Mouse (Mus musculus) erythroblast, adult 5-6 weeks (primary cell): ENCODE data around the gene Myocd. TPM values are rescaled to one million over a fixed set of nuclear protein-coding genes. Genes with fewer than 3 reads are reported as not detected.

Source experiments
- ATAC-seq: replicated peaks from 2 replicates; pipeline ENCODE4 v1.8.0; 2016; ENCODE audit warnings: moderate number of reproducible peaks, mild to moderate bottlenecking, moderate TSS enrichment, inconsistent platforms; ENCODE audit not compliant: poor library complexity, low FRiP score, severe bottlenecking
- total RNA-seq, 2 experiments: library from RNA; stranded (forward) in 1 of 2; stranded (reverse) in 1 of 2; fragments of 150-400 nt in 1 of 2; fragments of 200-764, 138-1000 nt in 1 of 2; gene quantifications; 2 replicates each; pipeline versions ENCODE4 v1.2.3 to v1.2.4; 2015 to 2017; ENCODE audit warnings: low replicate concordance in 2 of 2

The Myocd gene
- total RNA-seq, 2 experiments from 2014 or later = not detected

DNA sequence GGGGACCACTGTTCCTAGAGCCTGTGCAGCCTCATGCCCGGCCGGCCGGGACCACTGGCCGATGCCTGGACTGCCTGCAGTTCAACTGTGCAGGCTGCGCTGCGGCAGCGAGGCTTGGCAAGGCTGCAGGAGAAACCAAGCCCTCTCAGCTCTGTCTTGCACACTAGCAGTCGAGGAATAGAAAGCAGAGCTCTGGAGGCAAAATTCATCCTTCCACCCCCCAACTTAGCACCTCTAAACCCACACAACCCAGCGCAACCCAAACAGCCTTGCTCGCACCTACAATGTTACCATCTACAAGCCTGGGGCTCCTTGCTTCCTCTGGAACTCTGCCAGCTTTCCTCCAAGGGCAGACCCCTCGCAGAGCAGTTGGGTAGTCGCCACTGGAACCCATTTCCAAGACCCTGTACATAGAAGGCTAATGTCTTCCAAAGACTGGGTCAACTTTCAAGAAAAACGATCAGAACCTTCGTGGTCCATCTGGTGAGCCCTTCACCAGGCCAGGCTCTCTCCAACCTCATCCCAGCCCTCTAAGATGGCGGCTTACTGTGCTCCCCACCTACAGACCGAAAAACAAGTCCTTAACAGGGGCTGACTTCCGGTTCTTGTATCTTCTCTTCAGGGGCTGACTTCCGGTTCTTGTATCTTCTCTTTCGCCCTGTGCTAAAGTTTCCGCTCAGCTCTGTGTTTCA, 111.7 kb downstream of the Myocd start:
- no peak for ATAC-seq

GRCm38 (mm10) chr11:65153006-65153405, 116.8 kb downstream of the Myocd start:
- no peak for ATAC-seq

DNA sequence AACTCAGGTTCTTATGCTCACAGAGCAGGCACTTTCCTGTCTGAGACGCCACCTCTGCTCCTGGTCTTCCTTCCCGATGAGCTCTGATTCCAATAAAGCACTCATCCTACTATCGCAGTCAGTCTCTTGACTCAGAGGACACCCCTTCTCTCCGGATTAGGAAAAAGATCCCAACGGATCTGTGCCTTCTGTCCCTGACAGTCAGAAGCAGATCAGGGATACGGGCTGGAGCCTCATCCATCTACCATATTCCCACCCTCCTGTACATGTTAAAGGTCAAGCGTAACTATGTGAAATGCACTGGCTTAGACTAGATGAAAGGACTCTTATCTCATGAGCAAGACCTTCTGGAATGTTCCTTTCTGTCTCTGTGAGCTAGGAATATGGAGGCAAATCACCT, 121.3 kb downstream of the Myocd start:
- ATAC-seq = no peak

DNA sequence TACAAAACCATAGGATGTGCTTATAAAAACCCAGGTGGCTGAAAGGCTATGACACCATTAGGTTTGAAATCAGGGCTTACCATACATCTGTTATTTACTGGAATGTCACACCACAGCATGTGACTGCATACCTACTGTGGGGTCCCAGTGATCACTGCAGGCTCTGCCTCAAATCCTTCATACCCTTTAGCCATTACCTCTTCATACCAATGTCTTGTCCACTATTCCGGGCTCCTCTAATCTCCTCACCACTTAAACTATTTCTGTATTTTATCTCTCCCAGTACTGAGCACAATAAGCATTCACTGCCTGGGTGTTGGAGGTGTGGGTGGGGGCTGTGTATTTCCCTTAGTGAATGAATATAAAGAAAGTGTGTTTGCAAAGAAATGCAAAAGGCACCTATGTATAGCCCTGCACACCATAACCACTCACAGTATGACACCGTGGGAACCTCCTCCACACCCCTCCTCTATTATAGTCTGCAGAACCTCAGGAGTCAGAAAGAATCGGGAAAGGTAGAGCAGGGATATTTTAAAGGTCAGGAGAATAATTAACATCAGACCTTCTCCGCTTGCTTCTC, 126.9 kb downstream of the Myocd start:
- no peak for ATAC-seq

- ATAC-seq = no peak
Measured at GRCm38 (mm10) chr11:65139030-65139429, 130.8 kb downstream of the Myocd start.

- no peak for ATAC-seq
Measured at GRCm38 (mm10) chr11:65137145-65137652, 132.6 kb downstream of the Myocd start.

DNA sequence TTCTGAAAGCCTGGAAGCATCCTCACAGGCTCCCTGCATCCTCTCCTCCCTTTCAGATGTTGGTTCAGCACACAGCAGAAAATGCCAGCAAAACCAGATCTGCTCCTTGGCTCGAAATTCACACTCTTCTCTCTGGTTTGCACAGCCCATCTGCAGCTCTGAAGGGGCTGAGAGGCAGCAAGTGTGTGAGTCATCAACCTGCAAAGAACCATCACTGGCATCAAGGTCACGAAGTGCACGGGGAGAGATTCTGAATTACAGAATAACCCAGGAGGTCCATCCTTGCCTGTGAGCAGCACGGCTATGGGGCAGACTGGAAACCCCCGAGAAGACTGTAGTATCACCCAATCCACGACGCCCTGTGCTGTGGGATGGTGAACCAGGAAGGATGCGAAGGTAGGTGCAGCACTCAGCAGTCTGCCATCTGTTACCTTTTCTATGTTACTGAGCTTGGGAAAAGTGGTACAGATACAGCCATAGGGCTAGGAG, 134.5 kb downstream of the Myocd start:
- ATAC-seq = no peak

GRCm38 (mm10) chr11:65133661-65134060, 136.1 kb downstream of the Myocd start:
- no peak for ATAC-seq

DNA sequence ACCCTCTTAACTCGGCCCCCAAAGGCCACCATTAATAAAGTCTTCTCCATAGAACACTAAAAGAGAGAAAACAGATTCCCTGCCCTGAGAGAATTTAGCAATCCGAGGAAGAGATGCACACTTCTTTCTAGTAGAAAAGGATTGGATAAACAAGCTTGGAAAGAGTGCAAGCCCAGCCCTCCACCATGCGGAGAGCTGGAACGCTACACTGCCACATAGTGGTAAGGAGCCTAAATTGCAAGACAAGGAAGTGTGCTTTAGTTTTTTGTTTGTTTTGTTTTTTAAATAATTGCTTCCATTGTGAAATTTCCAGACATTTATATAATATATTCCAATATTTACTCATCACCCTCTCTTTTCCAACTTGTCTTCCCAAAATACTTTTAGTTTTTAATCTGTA, 140.7 kb downstream of the Myocd start:
- ATAC-seq = no peak

DNA sequence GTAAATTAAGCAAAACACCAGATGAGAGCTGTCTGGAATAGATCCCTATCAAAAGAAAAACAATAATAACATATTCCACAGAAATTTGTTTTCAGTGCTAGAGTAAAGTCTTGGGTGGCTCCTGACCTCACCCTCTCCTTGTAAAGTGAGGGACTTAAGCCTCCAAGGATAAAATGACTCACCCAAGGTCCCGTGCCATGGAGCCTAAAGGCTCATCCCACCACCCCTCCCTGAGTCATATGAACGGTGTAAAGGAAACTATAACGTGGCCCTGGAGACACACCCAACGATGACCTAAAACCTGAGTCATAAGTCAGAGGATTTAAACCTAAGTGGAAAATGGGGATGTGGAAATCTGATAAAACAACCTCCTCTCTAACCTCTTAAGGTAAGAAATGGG, 141.1 kb downstream of the Myocd start:
- no peak for ATAC-seq

DNA sequence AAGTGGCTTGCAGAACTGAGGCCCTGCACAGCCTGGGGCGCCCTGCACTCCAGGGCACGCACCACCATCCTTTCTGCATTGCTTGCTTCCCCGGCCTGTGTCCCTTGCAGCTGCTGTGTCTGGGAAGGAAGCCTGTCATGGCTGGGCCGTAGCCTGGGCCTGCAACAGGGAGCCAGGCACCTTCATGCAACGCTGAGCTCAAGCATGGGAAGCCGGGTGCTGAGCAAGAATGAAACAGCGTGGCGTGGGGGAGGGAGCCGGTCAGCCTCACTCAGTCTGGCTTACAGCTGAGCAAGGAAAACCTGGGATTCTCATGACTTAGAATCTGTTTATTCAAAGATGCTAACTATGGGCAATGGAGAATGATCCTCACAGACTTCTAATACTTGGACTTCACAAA, 143.2 kb downstream of the Myocd start:
- ATAC-seq = no peak

Other genes starting within 250 kb of the Myocd start
- gene 1700086D15Rik, start 110.1 kb downstream of the Myocd start, total RNA-seq (2015; ENCODE audit: low replicate concordance) = not detected in 2 replicates
- gene 1700086D15Rik, start 110.1 kb downstream of the Myocd start, total RNA-seq (2017; ENCODE audit: low replicate concordance) = not detected in 2 replicates
- not detected in 2 replicates for gene Arhgap44, start 107.0 kb downstream of the Myocd start, total RNA-seq (2015; ENCODE audit: low replicate concordance)
- gene Arhgap44, start 107.0 kb downstream of the Myocd start, total RNA-seq (2017; ENCODE audit: low replicate concordance) = not detected in 2 replicates